Comparison of ENCODE assay signal across 9 mouse cellular contexts in genomic region chr17:56728117-56728516, GRCm38 (mm10). TPM values are rescaled to one million over a fixed set of nuclear protein-coding genes. Genes with fewer than 3 reads are reported as not detected.
DNase-seq lines count a peak whose midpoint lies in the region; ATAC-seq and TF ChIP-seq lines count a peak whose summit lies in the region.
"Had no signal": no experiment of that assay in that cellular context is flagged by ENCODE, and none has a peak within 500 bp of the region (broad histone marks: within the 10 kb centered on the region; RNA-seq: fewer than 3 reads in every experiment).

No protein-coding gene starts in this region.

- H3K79me2 ChIP-seq in CH12.LX (replicated peaks; ENCODE audit: control insufficient read depth, extremely low read depth, insufficient read depth, poor library complexity, severe bottlenecking): no peaks in the 10 kb centered on the region

- ATAC-seq in heart, embryonic 13.5 days (ENCODE audit: extremely low read depth, insufficient number of reproducible peaks, low FRiP score, low TSS enrichment): peak; percentile 23; the same call in 1 of the 2 replicates
- ATAC-seq in limb, embryonic 15.5 days (ENCODE audit: insufficient number of reproducible peaks, low FRiP score, low TSS enrichment, low read depth): no peak

- peaks cover 40% of the 10 kb centered on the region for H3K4me1 ChIP-seq in heart, embryonic 13.5 days
- peaks cover 6 to 24% of the 10 kb centered on the region in 2 experiments for H3K4me1 ChIP-seq in CH12.LX (ENCODE audit: control insufficient read depth in 1 of 2, insufficient read depth in 2 of 2)
- H3K4me1 ChIP-seq in limb, embryonic 15.5 days: peaks cover 42% of the 10 kb centered on the region

- dilution Hi-C loops in CH12.LX (cut with MboI; ENCODE audit: extremely low pct_ligation_motif_present, extremely low pct_unique_long_range_greater_than_20kb, low sequenced_read_pairs): no loop called here

- peak overlapping the region; percentile 54 for H3K4me2 ChIP-seq in heart, embryonic 13.5 days
- 0 out of 2 replicates have a peak overlapping the region, but pooled peaks have one; percentile 5 for H3K4me2 ChIP-seq in CH12.LX (ENCODE audit: insufficient read depth, low read depth, poor library complexity, severe bottlenecking)
- H3K4me2 ChIP-seq in limb, embryonic 15.5 days: 0 out of 2 replicates have a peak overlapping the region, but pooled peaks have one; percentile 11

- no peak for TF ChIP-seq EP300 in CH12.LX (IDR thresholded peaks at IDR 0.05; ENCODE audit: low read length)

- H3K4me3 ChIP-seq in heart, embryonic 13.5 days: peak overlapping the region; percentile 12; the same call in 1 of the 2 replicates
- no peak overlapping the region for H3K4me3 ChIP-seq in CH12.LX (replicated peaks in 1 of 3; ENCODE audit: low read depth in 2 of 3, low read length in 2 of 3, poor library complexity in 1 of 3)
- H3K4me3 ChIP-seq in limb, embryonic 15.5 days: no peak overlapping the region

- no peak for TF ChIP-seq POLR2A in CH12.LX (IDR thresholded peaks at IDR 0.05; ENCODE audit: low read depth, low read length)

- DNase-seq in heart, adult 9 months (ENCODE audit: low spot score in 2 of 2): no peak
- DNase-seq in CH12.LX (ENCODE audit: extremely low read depth): no peak
- DNase-seq in fibroblast of lung, adult 2 months (ENCODE audit: low read depth): peak; percentile 7
- no peak for DNase-seq in yolk sac, embryonic 10.5 days (ENCODE audit: low spot score)
- no peak for DNase-seq in layer of hippocampus, postnatal 36 days
- DNase-seq in adrenal gland, postnatal 14 days: no peak
- DNase-seq: adrenal gland, postnatal 25 days had no signal

- peaks cover 21% of the 10 kb centered on the region for H3K27me3 ChIP-seq in heart, embryonic 13.5 days (replicated peaks)
- peaks cover 36% of the 10 kb centered on the region for H3K27me3 ChIP-seq in CH12.LX (replicated peaks)
- no peaks in the 10 kb centered on the region for H3K27me3 ChIP-seq in limb, embryonic 15.5 days

- H3K9me3 ChIP-seq in heart, embryonic 13.5 days: no peaks in the 10 kb centered on the region
- no peaks in the 10 kb centered on the region for H3K9me3 ChIP-seq in CH12.LX (replicated peaks; ENCODE audit: low read length)
- no peaks in the 10 kb centered on the region for H3K9me3 ChIP-seq in limb, embryonic 15.5 days

- H3K9ac ChIP-seq in heart, embryonic 13.5 days: peak overlapping the region; percentile 70
- no peak overlapping the region for H3K9ac ChIP-seq in CH12.LX (ENCODE audit: insufficient read depth, low read depth)
- H3K9ac ChIP-seq in limb, embryonic 15.5 days: no peak overlapping the region

- H3K36me3 ChIP-seq in heart, embryonic 13.5 days: peaks cover 23% of the 10 kb centered on the region
- peaks cover 5 to 16% of the 10 kb centered on the region in 2 experiments for H3K36me3 ChIP-seq in CH12.LX (replicated peaks in 1 of 2; ENCODE audit: control insufficient read depth in 1 of 2, insufficient read depth in 1 of 2, low read length in 1 of 2)
- peaks cover 3% of the 10 kb centered on the region; the same call in 1 of the 2 replicates for H3K36me3 ChIP-seq in limb, embryonic 15.5 days

- no peak for TF ChIP-seq CTCF in CH12.LX (conservative IDR thresholded peaks at IDR 0.05 in 1 of 2, IDR thresholded peaks at IDR 0.05 in 1 of 2; ENCODE audit: low read depth in 2 of 2, low read length in 2 of 2)

- TF ChIP-seq RAD21 in CH12.LX (IDR thresholded peaks at IDR 0.05; ENCODE audit: low read depth, low read length): no peak

- peak overlapping the region; percentile 78 for H3K27ac ChIP-seq in heart, embryonic 13.5 days (replicated peaks)
- no peak overlapping the region for H3K27ac ChIP-seq in CH12.LX (ENCODE audit: insufficient read depth, low read depth)
- no peak overlapping the region for H3K27ac ChIP-seq in limb, embryonic 15.5 days

- whole genome bisulfite sequencing in heart, embryonic 13.5 days: 8% methylated on average over 12 of the region's 12 CpGs
- 11% methylated on average over 12 of the region's 12 CpGs for WGBS in limb, embryonic 15.5 days

- in situ Hi-C loops in CH12.LX (cut with MboI; ENCODE audit: low pct_ligation_motif_present, low pct_unique_long_range_greater_than_20kb, low sequenced_read_pairs): no loop called here

TF ChIP-seq in CH12.LX, 34 proteins besides CTCF, POLR2A, EP300 and RAD21:
- TF ChIP-seq MYC (IDR thresholded peaks at IDR 0.05; ENCODE audit: low read depth, low read length) (no peak), RCOR1 (conservative IDR thresholded peaks at IDR 0.05; ENCODE audit: low read depth, low read length) (no peak), JUND (conservative IDR thresholded peaks at IDR 0.05; ENCODE audit: low read depth, low read length) (no peak), E2F4 (IDR thresholded peaks at IDR 0.05; ENCODE audit: insufficient replicate concordance, low read depth, low read length) (no peak), BHLHE40 (IDR thresholded peaks at IDR 0.05; ENCODE audit: low read depth, low read length) (no peak), ETS1 (conservative IDR thresholded peaks at IDR 0.05; ENCODE audit: low read depth, low read length) (no peak), TCF12 (IDR thresholded peaks at IDR 0.05; ENCODE audit: low read depth, low read length) (no peak), TBP (conservative IDR thresholded peaks at IDR 0.05; ENCODE audit: low read depth, low read length) (no peak), IRF4 (IDR thresholded peaks at IDR 0.05; ENCODE audit: low read depth, low read length) (no peak), GABPA (IDR thresholded peaks at IDR 0.05; ENCODE audit: insufficient replicate concordance, low read depth, low read length) (no peak), ZNF384 (IDR thresholded peaks at IDR 0.05; ENCODE audit: low read depth, low read length) (no peak), NRF1 (IDR thresholded peaks at IDR 0.05; ENCODE audit: low read depth, low read length) (no peak), ZC3H11A (IDR thresholded peaks at IDR 0.05; ENCODE audit: low read depth, low read length) (no peak), MAZ (IDR thresholded peaks at IDR 0.05; ENCODE audit: low read depth, low read length) (no peak), SIN3A (IDR thresholded peaks at IDR 0.05; ENCODE audit: low read length) (no peak), ZMIZ1 (IDR thresholded peaks at IDR 0.05; ENCODE audit: low read depth, low read length) (no peak)
TF ChIP-seq in CH12.LX: peak in this region for 0.

RNA-seq across cellular contexts. Expression of gene Vmac, which starts 10.3 kb away (rescaled TPM):
- polyA plus RNA-seq in heart, embryonic 13.5 days (2015; fragmentation: Nextera tagmentation; extraction: Ambion mirVana): 12.7 and 13.3 TPM in 2 replicates
- 3.5 and 5.1 TPM in 2 replicates for total RNA-seq in CH12.LX (2012; rRNA removed)
- total RNA-seq in CH12.LX (2014; rRNA removed): 3.2 and 4.2 TPM in 2 replicates
- polyA plus RNA-seq in CH12.LX (2012; ENCODE audit: insufficient read length, low read depth): 3.4 and 3.7 TPM in 2 replicates
- 18.1 and 18.2 TPM in 2 replicates for polyA plus RNA-seq in limb, embryonic 15.5 days (2015; fragmentation: Nextera tagmentation; extraction: Ambion mirVana)
- 10 to 100 TPM; 10.4 to 14.2 TPM for total RNA-seq in layer of hippocampus, postnatal 36 days (2021)
- 22.3 and 23.9 TPM in 2 replicates for total RNA-seq in adrenal gland, postnatal 14 days (2021)

RNA-seq across cellular contexts. Expression of gene Ndufa11, which starts 10.6 kb away (rescaled TPM):
- 783 and 886 TPM in 2 replicates for polyA plus RNA-seq in heart, embryonic 13.5 days (2015; fragmentation: Nextera tagmentation; extraction: Ambion mirVana)
- 201 and 207 TPM in 2 replicates for total RNA-seq in CH12.LX (2012; rRNA removed)
- total RNA-seq in CH12.LX (2014; rRNA removed): 97.9 and 124 TPM in 2 replicates
- polyA plus RNA-seq in CH12.LX (2012; ENCODE audit: insufficient read length, low read depth): 131 and 155 TPM in 2 replicates
- polyA plus RNA-seq in limb, embryonic 15.5 days (2015; fragmentation: Nextera tagmentation; extraction: Ambion mirVana): 370 and 405 TPM in 2 replicates
- 100 to 1,000 TPM; 213 to 221 TPM for total RNA-seq in layer of hippocampus, postnatal 36 days (2021)
- total RNA-seq in adrenal gland, postnatal 14 days (2021): 382 and 386 TPM in 2 replicates

RNA-seq across cellular contexts. Expression of gene Nrtn, which starts 29.2 kb away (rescaled TPM):
- 7.9 and 8.6 TPM in 2 replicates for polyA plus RNA-seq in heart, embryonic 13.5 days (2015; fragmentation: Nextera tagmentation; extraction: Ambion mirVana)
- 0.25 and 0.34 TPM in 2 replicates for total RNA-seq in CH12.LX (2012; rRNA removed)
- not detected in 2 replicates for total RNA-seq in CH12.LX (2014; rRNA removed)
- not detected in 2 replicates for polyA plus RNA-seq in CH12.LX (2012; ENCODE audit: insufficient read length, low read depth)
- polyA plus RNA-seq in limb, embryonic 15.5 days (2015; fragmentation: Nextera tagmentation; extraction: Ambion mirVana): 15.2 and 20.5 TPM in 2 replicates
- total RNA-seq in layer of hippocampus, postnatal 36 days (2021): 1 to 10 TPM; 2.8 to 3.9 TPM
- total RNA-seq in adrenal gland, postnatal 14 days (2021): 4.5 and 4.8 TPM in 2 replicates

RNA-seq across cellular contexts. Expression of gene Dus3l, which starts 36.4 kb away (rescaled TPM):
- polyA plus RNA-seq in heart, embryonic 13.5 days (2015; fragmentation: Nextera tagmentation; extraction: Ambion mirVana): 31.9 and 33.2 TPM in 2 replicates
- total RNA-seq in CH12.LX (2012; rRNA removed): 57.5 and 62.1 TPM in 2 replicates
- total RNA-seq in CH12.LX (2014; rRNA removed): 32.0 and 35.8 TPM in 2 replicates
- polyA plus RNA-seq in CH12.LX (2012; ENCODE audit: insufficient read length, low read depth): 54.3 and 57.7 TPM in 2 replicates
- polyA plus RNA-seq in limb, embryonic 15.5 days (2015; fragmentation: Nextera tagmentation; extraction: Ambion mirVana): 43.9 and 45.5 TPM in 2 replicates
- total RNA-seq in layer of hippocampus, postnatal 36 days (2021): 10 to 100 TPM; 68.6 to 71.1 TPM
- total RNA-seq in adrenal gland, postnatal 14 days (2021): 29.1 and 37.2 TPM in 2 replicates

RNA-seq across cellular contexts. Expression of gene Prr22, which starts 41.9 kb away (rescaled TPM):
- 0.78 and 1.0 TPM in 2 replicates for polyA plus RNA-seq in heart, embryonic 13.5 days (2015; fragmentation: Nextera tagmentation; extraction: Ambion mirVana)
- total RNA-seq in CH12.LX (2012; rRNA removed) (0.71 and 0.93 TPM in 2 replicates), CH12.LX (2014; rRNA removed) (0.15 and 0.18 TPM in 2 replicates)
- polyA plus RNA-seq in CH12.LX (2012; ENCODE audit: insufficient read length, low read depth): 1.3 and 1.6 TPM in 2 replicates
- 0.72 and 1.00 TPM in 2 replicates for polyA plus RNA-seq in limb, embryonic 15.5 days (2015; fragmentation: Nextera tagmentation; extraction: Ambion mirVana)
- total RNA-seq in layer of hippocampus, postnatal 36 days (2021): 1 to 10 TPM; 1.4 to 1.5 TPM
- total RNA-seq in adrenal gland, postnatal 14 days (2021): 0.30 and 1.0 TPM in 2 replicates
